Mouse (Mus musculus): ENCODE measurements at regions not wholly inside any gene's neighbourhood (a gene's known extent, or its start where the extent isn't known, plus 50 kb on each side); places are given as distances from the start of the nearest gene placed in this dataset.

- no peak for DNase-seq
Measured at GRCm38 (mm10) chr10:66433490-66433889, 662.4 kb upstream of the Jmjd1c start.

- DNase-seq, result peak; percentile 8
Measured at GRCm38 (mm10) chr10:66470684-66471083, 625.2 kb upstream of the Jmjd1c start.

GRCm38 (mm10) chr10:66472038-66472437 is 623.9 kb upstream of the Jmjd1c start:
- DNase-seq, result no peak

- DNase-seq, result no peak
Measured at GRCm38 (mm10) chr10:66475187-66475735, 620.7 kb upstream of the Jmjd1c start.

- no peak for DNase-seq
Measured at GRCm38 (mm10) chr10:66490871-66491270, 605.1 kb upstream of the Jmjd1c start.

GRCm38 (mm10) chr10:66491850-66492249 is 604.1 kb upstream of the Jmjd1c start:
- no peak for DNase-seq

- no peak for DNase-seq
Measured at GRCm38 (mm10) chr10:66539846-66540245, 556.1 kb upstream of the Jmjd1c start.

- DNase-seq, result no peak
Measured at GRCm38 (mm10) chr10:66546656-66547055, 549.3 kb upstream of the Jmjd1c start.

- no peak for DNase-seq
Measured at GRCm38 (mm10) chr10:66547660-66548059, 548.3 kb upstream of the Jmjd1c start.

- DNase-seq, result no peak
Measured at GRCm38 (mm10) chr10:66548073-66548472, 547.9 kb upstream of the Jmjd1c start.

- peak; percentile 18 for DNase-seq
Measured at GRCm38 (mm10) chr10:66552919-66553318, 543.0 kb upstream of the Jmjd1c start.

- DNase-seq, result no peak
Measured at GRCm38 (mm10) chr10:66554259-66554658, 541.7 kb upstream of the Jmjd1c start.

GRCm38 (mm10) chr10:66558097-66558840 is 537.7 kb upstream of the Jmjd1c start:
- DNase-seq, result no peak

GRCm38 (mm10) chr10:66565374-66565773 is 530.6 kb upstream of the Jmjd1c start:
- DNase-seq, result no peak

- DNase-seq, result no peak
Measured at GRCm38 (mm10) chr10:66574846-66575535, 520.9 kb upstream of the Jmjd1c start.

GRCm38 (mm10) chr10:66593001-66593400 is 502.9 kb upstream of the Jmjd1c start:
- DNase-seq, result no peak

- no peak for DNase-seq
Measured at GRCm38 (mm10) chr10:66593506-66593905, 502.4 kb upstream of the Jmjd1c start.

- no peak for DNase-seq
Measured at GRCm38 (mm10) chr10:66597952-66598351, 498.0 kb upstream of the Jmjd1c start.

GRCm38 (mm10) chr10:66607141-66607540 is 488.8 kb upstream of the Jmjd1c start:
- DNase-seq, result no peak

GRCm38 (mm10) chr10:66616280-66616679 is 479.6 kb upstream of the Jmjd1c start:
- no peak for DNase-seq

GRCm38 (mm10) chr10:66630996-66631395 is 464.9 kb upstream of the Jmjd1c start:
- no peak for DNase-seq

- DNase-seq, result peak; percentile 10
Measured at GRCm38 (mm10) chr10:66640890-66641847, 454.8 kb upstream of the Jmjd1c start.
